Mouse (Mus musculus): Measurements from ENCODE around the gene Synpo2. TPM values are rescaled to one million over a fixed set of nuclear protein-coding genes. Genes with fewer than 3 reads are reported as not detected.

Gene Synpo2
- polyA plus RNA-seq, 1 experiment from 2014 or later, result 11.5 TPM

- no peak for ATAC-seq (replicated peaks; ENCODE audit: extremely low read depth, insufficient read depth, low FRiP score)
- 0 out of 2 replicates have a peak, but pooled peaks cover 2% of the 10 kb centered on the region for H3K9me3 ChIP-seq (replicated peaks; ENCODE audit: control insufficient read depth, low read length)
- H3K9ac ChIP-seq (ENCODE audit: low read length), result no peak overlapping the region
- H3K27ac ChIP-seq (ENCODE audit: low read length), result no peak overlapping the region
- WGBS, result 75% methylated on average over 16 of the region's 16 CpGs
- H3K4me2 ChIP-seq (ENCODE audit: low read depth, low read length), result no peak overlapping the region
- H3K27me3 ChIP-seq (ENCODE audit: control insufficient read depth, insufficient read depth, low read length), result no peaks in the 10 kb centered on the region
- no peak overlapping the region for H3K4me3 ChIP-seq (ENCODE audit: low read length)
- no peaks in the 10 kb centered on the region for H3K36me3 ChIP-seq (ENCODE audit: control insufficient read depth, insufficient read depth)
- H3K4me1 ChIP-seq (ENCODE audit: control insufficient read depth, insufficient read depth, low read length), result peaks cover 24% of the 10 kb centered on the region
These were observed 150.0 kb downstream of the Synpo2 start for GRCm38 (mm10) chr3:123085871-123086501.

DNA sequence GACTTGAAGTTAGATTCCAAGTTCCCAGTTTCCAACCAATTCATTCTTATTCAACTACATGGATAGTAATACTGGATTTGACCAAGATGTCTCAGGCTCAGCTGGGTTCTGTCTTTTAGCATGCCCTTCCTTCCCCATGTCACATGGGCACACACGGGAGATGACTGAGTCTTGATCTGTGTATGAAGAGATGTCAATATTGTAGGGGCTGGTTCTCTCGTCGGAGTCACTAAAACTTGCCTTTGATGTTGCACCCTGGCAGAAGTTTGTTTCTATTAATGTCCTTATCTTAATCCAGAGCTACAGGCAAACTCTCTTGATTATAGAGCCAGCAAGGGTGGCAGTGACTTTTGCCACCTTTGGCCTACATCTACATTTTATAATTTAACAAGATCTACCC lies 154.3 kb downstream of the Synpo2 start:
- Histone ChIP-seq H3K27me3 (ENCODE audit: control insufficient read depth, insufficient read depth, low read length) (no peaks in the 10 kb centered on the region), H3K9me3 (replicated peaks; ENCODE audit: control insufficient read depth, low read length) (0 out of 2 replicates have a peak, but pooled peaks cover 2% of the 10 kb centered on the region), H3K27ac (ENCODE audit: low read length) (peak overlapping the region; percentile 53), H3K4me3 (ENCODE audit: low read length) (no peak overlapping the region), H3K36me3 (ENCODE audit: control insufficient read depth, insufficient read depth) (no peaks in the 10 kb centered on the region), H3K9ac (ENCODE audit: low read length) (no peak overlapping the region), H3K4me2 (ENCODE audit: low read depth, low read length) (no peak overlapping the region; the same call in 1 of the 2 replicates), H3K4me1 (ENCODE audit: control insufficient read depth, insufficient read depth, low read length) (peaks cover 28% of the 10 kb centered on the region)
- ATAC-seq (replicated peaks; ENCODE audit: extremely low read depth, insufficient read depth, low FRiP score), result no peak
- 48% methylated on average over 3 of the region's 3 CpGs for WGBS

DNA sequence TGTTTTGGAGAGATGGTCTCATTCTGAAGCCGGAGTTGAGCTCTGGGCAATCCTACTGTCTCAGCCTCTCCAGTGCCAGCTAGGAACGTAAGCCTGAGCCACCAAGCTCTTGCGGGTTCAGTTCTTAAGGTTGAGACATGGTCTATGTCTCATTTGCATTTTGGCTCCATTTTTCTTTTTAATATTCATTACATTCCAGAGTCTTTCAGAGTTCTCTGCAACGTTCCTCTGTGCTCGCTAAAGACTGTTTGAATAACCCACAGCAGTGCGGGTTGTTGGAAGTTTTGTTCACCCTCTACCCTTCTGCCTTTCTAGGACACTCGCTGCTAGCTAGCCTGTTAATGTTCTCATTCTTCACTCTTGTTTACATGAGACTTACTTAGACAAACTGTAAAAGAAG lies 155.0 kb downstream of the Synpo2 start:
- no peak overlapping the region for H3K9ac ChIP-seq (ENCODE audit: low read length)
- H3K27me3 ChIP-seq (ENCODE audit: control insufficient read depth, insufficient read depth, low read length), result no peaks in the 10 kb centered on the region
- no peak overlapping the region for H3K4me3 ChIP-seq (ENCODE audit: low read length)
- H3K9me3 ChIP-seq (replicated peaks; ENCODE audit: control insufficient read depth, low read length), result 0 out of 2 replicates have a peak, but pooled peaks cover 2% of the 10 kb centered on the region
- H3K4me1 ChIP-seq (ENCODE audit: control insufficient read depth, insufficient read depth, low read length), result peaks cover 23% of the 10 kb centered on the region
- no peak overlapping the region for H3K4me2 ChIP-seq (ENCODE audit: low read depth, low read length)
- 71% methylated on average over 7 of the region's 7 CpGs for WGBS
- no peak for ATAC-seq (replicated peaks; ENCODE audit: extremely low read depth, insufficient read depth, low FRiP score)
- no peaks in the 10 kb centered on the region for H3K36me3 ChIP-seq (ENCODE audit: control insufficient read depth, insufficient read depth)
- H3K27ac ChIP-seq (ENCODE audit: low read length), result peak overlapping the region; percentile 4

DNA sequence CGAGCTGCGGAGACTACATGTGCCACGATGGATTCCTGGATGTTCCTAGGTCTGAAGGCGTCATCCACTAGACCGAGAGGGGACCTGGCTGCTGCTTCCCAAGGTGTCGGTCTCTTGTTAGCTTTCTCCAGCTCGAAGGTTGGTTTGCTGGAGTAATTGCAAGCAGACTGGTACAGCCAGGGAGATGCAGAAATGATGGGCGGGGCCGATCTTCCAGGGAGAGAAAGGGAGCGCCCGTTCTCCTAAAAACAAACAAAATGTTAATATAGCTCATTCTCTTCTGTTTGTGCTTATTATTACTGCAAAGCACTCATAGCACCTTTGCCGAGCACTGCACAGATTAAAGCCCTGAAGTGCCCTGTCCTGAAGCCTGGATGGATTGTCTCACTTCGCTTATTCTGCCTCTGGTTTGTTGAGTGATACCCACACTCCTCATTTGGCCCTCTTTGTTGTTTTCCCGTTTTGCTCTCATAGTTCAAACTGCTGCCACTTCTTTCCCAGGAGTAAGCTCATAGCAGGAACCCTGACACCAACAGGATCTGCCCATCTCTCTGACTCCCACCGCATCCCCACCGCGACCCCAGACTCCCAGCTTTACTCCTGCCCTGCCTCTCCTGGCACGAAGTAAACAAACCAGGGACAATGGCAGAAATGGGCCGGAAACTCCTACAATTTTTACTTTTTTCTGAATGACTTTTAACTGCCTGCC lies 155.8 kb downstream of the Synpo2 start:
- Histone ChIP-seq H3K4me2 (ENCODE audit: low read depth, low read length) (no peak overlapping the region), H3K27me3 (ENCODE audit: control insufficient read depth, insufficient read depth, low read length) (no peaks in the 10 kb centered on the region), H3K27ac (ENCODE audit: low read length) (no peak overlapping the region), H3K4me1 (ENCODE audit: control insufficient read depth, insufficient read depth, low read length) (peaks cover 25% of the 10 kb centered on the region), H3K36me3 (ENCODE audit: control insufficient read depth, insufficient read depth) (no peaks in the 10 kb centered on the region), H3K9me3 (replicated peaks; ENCODE audit: control insufficient read depth, low read length) (0 out of 2 replicates have a peak, but pooled peaks cover 2% of the 10 kb centered on the region), H3K4me3 (ENCODE audit: low read length) (no peak overlapping the region), H3K9ac (ENCODE audit: low read length) (no peak overlapping the region)
- no peak for ATAC-seq (replicated peaks; ENCODE audit: extremely low read depth, insufficient read depth, low FRiP score)
- 71% methylated on average over 19 of the region's 19 CpGs for WGBS

DNA sequence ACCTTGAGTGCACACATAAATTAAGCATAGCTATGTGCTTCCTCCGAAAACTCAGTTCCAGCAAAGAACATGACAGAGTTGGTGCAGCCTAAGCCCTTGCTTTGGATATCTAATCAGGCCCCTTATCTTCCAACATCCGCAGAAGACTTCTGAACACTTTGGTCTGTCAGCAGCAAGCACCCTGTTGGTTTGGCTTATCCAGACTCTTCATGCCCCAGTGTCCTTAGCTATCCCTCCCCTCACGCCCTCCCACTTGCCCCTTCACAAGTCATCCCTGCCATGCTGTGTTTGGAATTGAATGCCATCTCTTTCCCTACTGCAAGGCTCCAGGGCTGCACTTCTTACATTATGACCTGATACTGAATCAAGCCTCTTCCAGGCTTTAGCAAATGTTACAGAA lies 160.2 kb downstream of the Synpo2 start:
- WGBS, result 39% methylated on average over 3 of the region's 3 CpGs
- no peaks in the 10 kb centered on the region for H3K9me3 ChIP-seq (replicated peaks; ENCODE audit: control insufficient read depth, low read length)

DNA sequence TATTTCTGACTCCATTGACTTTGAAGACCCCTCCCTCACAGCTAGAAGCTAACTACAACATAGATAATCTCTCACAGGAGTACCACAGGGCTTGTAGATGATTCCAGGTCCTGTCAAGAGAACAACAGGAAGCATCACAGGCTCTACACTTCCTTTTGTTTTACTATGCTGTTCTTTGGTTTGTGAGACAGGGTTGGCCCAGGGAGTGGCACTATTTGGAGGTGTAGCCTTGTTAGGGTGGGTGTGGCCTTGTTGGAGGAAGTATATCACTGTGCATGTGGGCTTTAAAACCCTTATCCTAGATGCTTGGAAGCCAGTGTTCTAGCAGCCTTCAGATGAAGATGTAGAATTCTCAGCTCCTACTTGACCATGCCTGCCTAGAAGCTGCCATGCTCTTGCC lies 160.9 kb downstream of the Synpo2 start:
- Histone ChIP-seq H3K9ac (ENCODE audit: low read length) (no peak overlapping the region), H3K27ac (ENCODE audit: low read length) (no peak overlapping the region), H3K4me3 (ENCODE audit: low read length) (no peak overlapping the region), H3K36me3 (ENCODE audit: control insufficient read depth, insufficient read depth) (no peaks in the 10 kb centered on the region), H3K27me3 (ENCODE audit: control insufficient read depth, insufficient read depth, low read length) (no peaks in the 10 kb centered on the region), H3K9me3 (replicated peaks; ENCODE audit: control insufficient read depth, low read length) (no peaks in the 10 kb centered on the region), H3K4me2 (ENCODE audit: low read depth, low read length) (no peak overlapping the region), H3K4me1 (ENCODE audit: control insufficient read depth, insufficient read depth, low read length) (peaks cover 17% of the 10 kb centered on the region)
- ATAC-seq (replicated peaks; ENCODE audit: extremely low read depth, insufficient read depth, low FRiP score), result no peak

More for the DNA sequence above, 160.2 kb downstream of the Synpo2 start:
- peak; percentile 43; the same call in 1 of the 2 replicates for ATAC-seq (replicated peaks; ENCODE audit: extremely low read depth, insufficient read depth, low FRiP score)
- Histone ChIP-seq H3K27me3 (ENCODE audit: control insufficient read depth, insufficient read depth, low read length) (no peaks in the 10 kb centered on the region), H3K4me3 (ENCODE audit: low read length) (no peak overlapping the region), H3K27ac (ENCODE audit: low read length) (no peak overlapping the region), H3K4me1 (ENCODE audit: control insufficient read depth, insufficient read depth, low read length) (peaks cover 15% of the 10 kb centered on the region), H3K4me2 (ENCODE audit: low read depth, low read length) (no peak overlapping the region), H3K9ac (ENCODE audit: low read length) (no peak overlapping the region), H3K36me3 (ENCODE audit: control insufficient read depth, insufficient read depth) (no peaks in the 10 kb centered on the region)

- Histone ChIP-seq H3K9me3 (replicated peaks; ENCODE audit: control insufficient read depth, low read length) (no peaks in the 10 kb centered on the region), H3K27ac (ENCODE audit: low read length) (no peak overlapping the region), H3K36me3 (ENCODE audit: control insufficient read depth, insufficient read depth) (no peaks in the 10 kb centered on the region), H3K27me3 (ENCODE audit: control insufficient read depth, insufficient read depth, low read length) (no peaks in the 10 kb centered on the region), H3K4me3 (ENCODE audit: low read length) (no peak overlapping the region), H3K4me1 (ENCODE audit: control insufficient read depth, insufficient read depth, low read length) (peaks cover 17% of the 10 kb centered on the region), H3K9ac (ENCODE audit: low read length) (no peak overlapping the region), H3K4me2 (ENCODE audit: low read depth, low read length) (no peak overlapping the region)
- no peak for ATAC-seq (replicated peaks; ENCODE audit: extremely low read depth, insufficient read depth, low FRiP score)
These were observed 162.6 kb downstream of the Synpo2 start for GRCm38 (mm10) chr3:123073351-123073750.

- H3K27ac ChIP-seq (ENCODE audit: low read length), result no peak overlapping the region
- ATAC-seq (replicated peaks; ENCODE audit: extremely low read depth, insufficient read depth, low FRiP score), result no peak
These were observed 163.5 kb downstream of the Synpo2 start for GRCm38 (mm10) chr3:123072472-123072871.

GRCm38 (mm10) chr3:123070996-123071395 lies 165.0 kb downstream of the Synpo2 start:
- 47% methylated on average over 1 of the region's 1 CpGs for WGBS
- no peaks in the 10 kb centered on the region for H3K36me3 ChIP-seq (ENCODE audit: control insufficient read depth, insufficient read depth)
- no peak overlapping the region for H3K4me3 ChIP-seq (ENCODE audit: low read length)
- H3K4me1 ChIP-seq (ENCODE audit: control insufficient read depth, insufficient read depth, low read length), result peaks cover 18% of the 10 kb centered on the region
- no peak overlapping the region for H3K4me2 ChIP-seq (ENCODE audit: low read depth, low read length)
- H3K27me3 ChIP-seq (ENCODE audit: control insufficient read depth, insufficient read depth, low read length), result no peaks in the 10 kb centered on the region
- H3K27ac ChIP-seq (ENCODE audit: low read length), result peak overlapping the region; percentile 37
- H3K9me3 ChIP-seq (replicated peaks; ENCODE audit: control insufficient read depth, low read length), result peaks cover 3% of the 10 kb centered on the region; the same call in 1 of the 2 replicates
- ATAC-seq (replicated peaks; ENCODE audit: extremely low read depth, insufficient read depth, low FRiP score), result peak; percentile 79
- H3K9ac ChIP-seq (ENCODE audit: low read length), result no peak overlapping the region

More at GRCm38 (mm10) chr3:123072472-123072871, 163.5 kb downstream of the Synpo2 start:
- no peaks in the 10 kb centered on the region for H3K36me3 ChIP-seq (ENCODE audit: control insufficient read depth, insufficient read depth)
- H3K4me3 ChIP-seq (ENCODE audit: low read length), result no peak overlapping the region
- H3K9me3 ChIP-seq (replicated peaks; ENCODE audit: control insufficient read depth, low read length), result peaks cover 3% of the 10 kb centered on the region; the same call in 1 of the 2 replicates
- H3K9ac ChIP-seq (ENCODE audit: low read length), result no peak overlapping the region
- H3K4me1 ChIP-seq (ENCODE audit: control insufficient read depth, insufficient read depth, low read length), result peaks cover 17% of the 10 kb centered on the region
- no peaks in the 10 kb centered on the region for H3K27me3 ChIP-seq (ENCODE audit: control insufficient read depth, insufficient read depth, low read length)
- no peak overlapping the region for H3K4me2 ChIP-seq (ENCODE audit: low read depth, low read length)
- no CpG with 5 or more reads among the region's 1 CpGs for WGBS

Data from heart, embryonic 16.5 days (tissue).